Mouse (Mus musculus): ENCODE measurements around the gene Ece2.

Gene Ece2

DNA sequence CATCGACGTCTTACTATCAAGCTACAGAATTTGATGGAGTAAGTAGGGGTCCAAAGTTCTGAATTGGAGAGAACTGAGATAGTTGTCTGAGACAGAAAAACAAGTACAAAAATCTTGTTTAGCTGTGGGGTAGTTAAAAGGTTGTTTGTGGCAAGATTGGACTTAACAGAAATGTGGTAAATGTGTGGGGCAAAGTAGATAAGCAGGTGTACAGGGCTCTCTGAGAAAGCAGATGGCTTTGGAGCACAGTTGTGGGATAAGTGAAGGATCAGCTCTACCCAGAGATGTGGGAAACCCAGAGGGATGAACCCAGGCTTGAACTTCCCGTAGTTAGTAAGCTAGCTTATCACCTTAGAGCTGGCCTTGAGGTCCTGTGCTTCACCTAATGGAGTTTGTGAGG is 61.1 kb downstream of the Ece2 start:
- DNase-seq (ENCODE audit: low read depth), result no peak

DNA sequence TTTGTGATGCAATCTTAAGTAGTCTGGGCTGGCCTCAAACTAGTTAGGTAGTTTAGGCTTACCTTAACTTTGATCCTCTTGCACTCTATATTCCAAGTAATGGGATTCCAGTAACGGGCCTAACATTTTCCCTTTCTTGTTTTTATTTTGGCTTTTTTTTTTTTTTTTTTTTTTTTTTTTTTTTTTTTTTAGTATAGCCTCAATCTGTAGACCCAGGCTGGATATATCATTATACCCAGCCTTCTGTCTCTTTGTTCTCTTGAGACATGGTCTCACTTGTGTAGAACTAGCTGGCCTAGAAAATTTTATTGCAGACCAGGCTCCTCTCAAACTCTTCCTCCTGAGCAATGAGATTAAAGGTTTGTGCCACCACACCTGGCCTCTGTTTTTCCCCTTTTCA is 62.0 kb downstream of the Ece2 start:
- no peak for DNase-seq (ENCODE audit: low read depth)

DNA sequence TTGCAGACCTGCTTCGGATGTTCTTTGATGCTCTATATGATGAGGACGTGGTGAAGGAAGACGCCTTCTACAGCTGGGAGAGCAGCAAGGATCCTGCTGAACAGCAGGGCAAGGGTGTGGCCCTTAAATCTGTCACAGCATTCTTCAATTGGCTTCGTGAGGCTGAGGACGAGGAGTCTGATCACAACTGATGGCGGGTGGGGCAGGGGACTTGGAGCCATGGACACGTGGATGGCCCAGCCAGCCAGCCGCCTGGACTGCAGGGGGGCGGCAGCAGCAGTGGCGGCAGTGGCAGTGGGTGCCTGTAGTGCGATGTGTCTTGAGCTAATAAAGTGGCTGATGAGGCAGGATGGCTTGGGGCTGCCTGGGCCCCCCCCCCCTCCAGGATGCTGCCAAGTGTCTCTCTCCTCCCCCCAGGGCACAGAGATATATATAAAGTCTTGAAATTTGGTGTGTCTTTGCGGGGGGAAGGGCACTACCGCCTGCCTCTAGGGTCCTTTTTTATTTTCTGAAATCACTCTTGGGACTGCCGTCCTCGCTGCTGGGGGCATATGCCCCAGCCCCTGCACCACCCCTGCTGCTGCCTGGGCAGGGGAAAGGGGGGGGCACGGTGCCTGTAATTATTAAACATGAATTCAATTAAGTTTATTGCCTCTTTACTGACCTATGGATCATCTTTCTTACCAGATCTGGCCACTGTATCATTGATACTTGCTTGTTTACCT is 62.8 kb downstream of the Ece2 start:
- no peak for DNase-seq (ENCODE audit: low read depth)

DNA sequence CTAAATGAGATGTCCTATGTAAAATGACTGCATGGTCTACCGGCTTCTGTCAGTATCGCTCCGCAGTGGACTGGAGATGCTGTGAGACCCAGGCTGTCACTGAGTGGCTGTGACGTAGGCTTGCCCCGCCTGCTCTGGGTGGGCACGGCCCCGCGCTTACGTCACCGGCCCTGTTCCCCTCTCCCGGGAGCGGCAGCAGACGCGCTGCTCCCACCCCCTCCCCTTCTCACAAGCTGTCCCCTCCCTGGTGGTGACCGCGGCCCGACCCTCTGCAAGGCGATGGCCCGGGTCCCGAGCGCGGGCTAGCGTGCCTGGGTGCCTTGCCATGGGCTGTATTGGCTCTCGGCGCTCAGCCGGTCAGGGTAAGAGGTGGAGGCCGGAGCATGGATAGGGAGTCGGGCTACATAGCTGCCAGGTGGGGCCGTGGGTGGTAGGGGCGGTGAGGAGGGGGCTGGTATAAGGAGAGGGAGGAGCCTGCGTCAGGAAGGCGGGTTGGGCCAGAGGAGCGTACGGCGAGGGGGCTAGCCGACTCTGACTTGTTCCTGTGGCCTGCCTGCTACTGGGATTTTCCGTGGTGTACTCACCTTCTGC is 63.6 kb downstream of the Ece2 start, which contains the start of gene Fam131a:
TSS of gene Fam131a (plus strand) at position 131 of the 591 bp plus-strand sequence.
- no peak for DNase-seq (ENCODE audit: low read depth)

DNA sequence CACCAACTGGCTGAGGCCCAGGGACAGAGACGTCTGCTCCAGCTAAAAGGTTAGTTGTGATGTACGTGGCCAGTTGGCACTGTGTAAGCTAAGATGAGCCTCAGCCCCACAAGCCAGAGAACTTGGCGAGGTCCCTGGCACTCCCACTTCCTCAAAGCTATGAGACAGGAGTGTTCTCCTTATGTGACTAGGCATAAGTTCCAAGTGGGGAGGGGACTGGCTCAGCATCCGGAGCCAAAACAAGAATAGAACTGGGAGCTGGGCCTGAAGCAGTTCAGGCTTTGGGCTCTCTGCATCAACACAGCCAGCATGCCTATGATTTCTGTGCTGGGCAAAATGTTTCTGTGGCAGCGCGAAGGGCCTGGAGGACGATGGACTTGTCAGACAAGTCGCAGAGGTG is 65.2 kb downstream of the Ece2 start:
- no peak for DNase-seq (ENCODE audit: low read depth)

DNA sequence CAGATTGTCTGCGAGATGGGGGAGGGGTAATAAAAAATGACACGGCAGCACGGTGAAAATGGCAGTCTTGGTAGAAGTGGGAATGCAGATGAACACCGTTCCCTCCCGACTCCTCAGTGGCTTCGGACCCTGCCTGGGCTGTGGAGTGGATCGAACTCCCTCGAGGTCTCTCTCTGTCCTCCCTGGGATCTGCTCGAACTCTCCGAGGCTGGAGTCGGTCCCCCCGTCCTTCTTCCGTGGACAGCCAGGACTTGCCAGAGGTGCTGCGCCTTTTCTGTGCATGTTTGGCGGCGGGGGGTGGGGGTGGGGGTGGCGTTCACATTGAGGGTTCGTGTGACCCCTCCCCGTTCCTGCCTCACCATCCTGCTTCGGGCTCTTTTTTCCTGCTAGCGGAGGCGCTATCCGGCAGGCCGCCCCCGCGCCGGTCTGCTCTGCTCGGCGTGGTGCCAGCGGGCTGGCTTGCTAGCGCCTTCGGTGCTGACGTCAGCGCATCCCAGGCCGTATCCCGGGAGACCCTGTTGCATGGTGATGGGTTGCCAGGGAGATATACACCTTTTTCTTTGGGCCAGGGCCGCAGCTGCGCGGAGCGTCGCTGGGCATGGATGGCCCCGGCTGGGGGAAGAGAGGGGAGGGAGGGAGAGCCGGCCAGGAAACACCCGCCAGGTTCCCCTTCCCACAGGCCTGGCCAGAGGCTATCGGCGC is 66.1 kb downstream of the Ece2 start:
- no peak for DNase-seq (ENCODE audit: low read depth)

Data from fibroblast of lung, adult 2 months (primary cell).